Mouse (Mus musculus) heart, embryonic 15.5 days (tissue): ENCODE results near the gene Pcsk1n. TPM values are rescaled to one million over a fixed set of nuclear protein-coding genes. Genes with fewer than 3 reads are reported as not detected.
A peak's percentile ranks its signal among the peaks of the same experiment; 100 is the strongest.

Source experiments
- ATAC-seq: fragments of 200-750 bp; cut with Nextera tagmentation; replicated peaks from 2 replicates; pipeline ENCODE4 v1.8.0; 2017; ENCODE audit warnings: low read depth, moderate TSS enrichment; ENCODE audit not compliant: insufficient number of reproducible peaks, insufficient read depth, low FRiP score
- H3K27ac ChIP-seq: fragments of 300-500 bp; sonication (generic); 2 replicates; pipeline ENCODE4 v1.5.1; 2015; ENCODE audit warnings: mild to moderate bottlenecking, inconsistent platforms
- H3K27me3 ChIP-seq: fragments of 300-500 bp; sonication (generic); 2 replicates; pipeline ENCODE4 v1.6.1; 2015; ENCODE audit warnings: inconsistent platforms
- H3K36me3 ChIP-seq: fragments of 300-500 bp; sonication (generic); 2 replicates; pipeline ENCODE4 v1.6.1; 2015; ENCODE audit warnings: mild to moderate bottlenecking, inconsistent platforms
- H3K4me1 ChIP-seq: fragments of 300-500 bp; sonication (generic); replicated peaks from 2 replicates; pipeline ENCODE4 v1.6.1; 2015; ENCODE audit warnings: inconsistent platforms
- H3K4me2 ChIP-seq: fragments of 300-500 bp; sonication (generic); 2 replicates; pipeline ENCODE4 v1.6.1; 2015; ENCODE audit warnings: inconsistent platforms, mild to moderate bottlenecking, moderate library complexity
- H3K4me3 ChIP-seq: fragments of 300-500 bp; sonication (generic); 2 replicates; pipeline ENCODE4 v1.5.1; 2015; ENCODE audit warnings: mild to moderate bottlenecking, inconsistent platforms
- H3K9ac ChIP-seq: fragments of 300-500 bp; sonication (generic); 2 replicates; pipeline ENCODE4 v1.6.1; 2015; ENCODE audit warnings: mild to moderate bottlenecking, inconsistent platforms
- H3K9me3 ChIP-seq: fragments of 300-500 bp; sonication (generic); replicated peaks from 2 replicates; pipeline ENCODE4 v1.6.1; 2016; ENCODE audit warnings: inconsistent platforms
- WGBS: fragments of 180-500 bp; shearing (Covaris S2); methylation state at CpG from one replicate; pipeline ENCODE4 v1.1.7; 2015; ENCODE audit warnings: mixed read lengths; 5-methylcytosine and 5-hydroxymethylcytosine counted together
- polyA plus RNA-seq: library from polyadenylated mRNA; unstranded; fragments of >200 nt; fragmentation: Nextera tagmentation; extraction: Ambion mirVana; gene quantifications from 2 replicates; pipeline ENCODE4 v1.2.1, GENCODE M21; 2015

Pcsk1n gene
- polyA plus RNA-seq, 1 experiment from 2014 or later, result 0.39 TPM

DNA sequence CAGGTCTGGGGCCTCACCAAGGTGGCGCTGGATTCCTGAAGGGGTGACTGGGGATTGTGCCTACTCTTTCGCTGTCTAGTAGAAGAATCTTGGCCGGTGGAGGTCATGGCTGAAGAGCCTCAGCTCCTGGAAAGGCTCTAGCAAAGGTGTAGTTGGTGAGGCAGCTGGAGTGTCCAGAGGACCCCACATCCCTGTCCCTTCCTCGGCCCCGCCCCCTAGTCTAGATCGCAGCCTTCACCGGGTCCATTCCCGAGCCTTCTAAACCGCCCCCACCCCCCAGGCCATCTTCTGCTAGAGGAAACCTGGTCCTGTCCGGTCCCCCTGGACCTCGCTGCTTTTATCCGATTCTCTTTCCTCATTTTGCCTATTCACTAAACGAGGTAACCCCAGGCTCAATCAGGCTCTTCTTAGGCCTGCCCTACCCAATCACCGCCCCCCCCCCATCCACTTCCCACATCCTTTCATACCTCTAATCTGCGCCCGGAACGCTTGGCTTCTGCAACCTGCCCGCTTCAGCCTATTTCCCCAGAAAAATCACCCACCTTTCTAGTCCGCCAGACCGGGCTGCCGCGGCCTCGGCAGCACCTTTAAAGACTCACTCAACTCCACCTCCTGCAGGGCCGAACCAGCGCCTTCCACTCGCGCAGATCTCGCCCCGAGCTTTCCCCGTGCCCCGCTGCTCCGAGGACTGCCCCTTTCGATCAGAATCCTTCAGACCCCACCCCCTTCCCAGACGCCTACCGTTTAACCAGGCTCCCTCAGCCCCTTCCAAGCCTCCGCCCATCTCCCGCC, 27.7 kb downstream of the Pcsk1n start, which contains the start of gene Hdac6:
TSS of gene Hdac6 (minus strand) at position 782 of the 792 bp plus-strand sequence.
- H3K9ac ChIP-seq, result peak within 1 kb of the TSS; percentile 50
- no peaks in the 10 kb centered on the region for H3K36me3 ChIP-seq
- 12% methylated on average over 36 of the region's 37 CpGs for WGBS
- H3K27ac ChIP-seq, result peak within 1 kb of the TSS; percentile 71
- H3K4me1 ChIP-seq, result no peaks in the 10 kb centered on the region
- ATAC-seq, result peak; percentile 8; the same call in 1 of the 2 replicates
- peak within 1 kb of the TSS; percentile 65 for H3K4me2 ChIP-seq
- H3K27me3 ChIP-seq, result no peaks in the 10 kb centered on the region
- H3K4me3 ChIP-seq, result peak within 1 kb of the TSS; percentile 58
- H3K9me3 ChIP-seq, result no peaks in the 10 kb centered on the region

DNA sequence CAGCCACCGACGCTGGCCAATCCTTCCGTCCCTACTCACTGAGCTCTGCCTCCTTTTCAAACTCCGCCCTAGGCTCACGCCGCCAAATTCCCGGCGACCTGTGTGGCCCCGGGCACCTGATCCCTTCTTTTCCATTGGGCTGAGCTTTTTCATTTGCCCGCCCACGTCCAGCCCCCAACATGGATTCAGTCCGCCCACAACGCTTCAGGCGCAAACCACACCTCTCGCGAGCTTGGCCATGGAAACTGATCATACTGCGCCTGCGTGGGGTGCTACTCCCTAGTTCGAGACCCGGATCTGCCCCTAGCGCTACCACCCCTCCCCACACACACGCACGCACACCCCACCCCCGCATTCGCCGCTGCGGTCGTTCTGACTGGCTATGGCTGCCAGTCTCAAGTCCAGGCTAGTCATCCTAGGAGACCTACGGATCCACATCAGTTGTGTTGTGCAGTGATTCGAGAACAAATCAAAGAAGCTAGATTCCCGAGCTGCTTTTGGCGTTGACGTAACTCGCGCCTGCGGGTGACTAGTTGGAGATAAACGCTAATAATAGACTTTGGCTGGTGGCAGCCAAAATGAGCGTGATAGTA, 28.4 kb downstream of the Pcsk1n start:
- ATAC-seq, result peak; percentile 97
- peak overlapping the region; percentile 65 for H3K4me2 ChIP-seq
- H3K4me3 ChIP-seq, result peak overlapping the region; percentile 58
- peak overlapping the region; percentile 44; the same call in 1 of the 2 replicates for H3K9ac ChIP-seq
- no peaks in the 10 kb centered on the region for H3K4me1 ChIP-seq
- WGBS, result 13% methylated on average over 38 of the region's 38 CpGs
- no peaks in the 10 kb centered on the region for H3K9me3 ChIP-seq
- no peaks in the 10 kb centered on the region for H3K27me3 ChIP-seq
- peak overlapping the region; percentile 71 for H3K27ac ChIP-seq
- no peaks in the 10 kb centered on the region for H3K36me3 ChIP-seq

DNA sequence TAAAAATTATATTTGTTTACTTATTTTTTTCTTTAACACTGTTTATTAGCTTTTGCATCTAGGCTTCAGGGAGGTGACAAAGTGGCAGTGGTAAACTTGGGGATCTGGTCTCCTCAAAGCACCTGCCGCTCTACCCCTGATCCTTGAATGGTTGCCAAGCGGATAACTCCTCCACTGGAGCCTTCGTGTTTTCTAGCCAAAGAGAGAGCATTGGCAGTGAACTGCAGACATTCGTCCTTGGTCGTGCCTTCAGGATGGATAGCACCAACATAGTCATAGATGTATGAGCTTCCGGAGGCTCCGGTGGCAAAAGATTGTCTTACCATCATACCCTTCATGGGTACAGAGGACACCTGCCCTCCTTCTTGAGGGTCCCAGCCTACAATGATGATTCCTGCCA, 30.5 kb downstream of the Pcsk1n start:
- no peak for ATAC-seq
- Histone ChIP-seq H3K4me3 (no peak overlapping the region), H3K4me1 (no peaks in the 10 kb centered on the region), H3K4me2 (no peak overlapping the region), H3K36me3 (no peaks in the 10 kb centered on the region), H3K27me3 (no peaks in the 10 kb centered on the region), H3K9ac (no peak overlapping the region), H3K27ac (no peak overlapping the region), H3K9me3 (no peaks in the 10 kb centered on the region)
- 85% methylated on average over 7 of the region's 7 CpGs for whole genome bisulfite sequencing

DNA sequence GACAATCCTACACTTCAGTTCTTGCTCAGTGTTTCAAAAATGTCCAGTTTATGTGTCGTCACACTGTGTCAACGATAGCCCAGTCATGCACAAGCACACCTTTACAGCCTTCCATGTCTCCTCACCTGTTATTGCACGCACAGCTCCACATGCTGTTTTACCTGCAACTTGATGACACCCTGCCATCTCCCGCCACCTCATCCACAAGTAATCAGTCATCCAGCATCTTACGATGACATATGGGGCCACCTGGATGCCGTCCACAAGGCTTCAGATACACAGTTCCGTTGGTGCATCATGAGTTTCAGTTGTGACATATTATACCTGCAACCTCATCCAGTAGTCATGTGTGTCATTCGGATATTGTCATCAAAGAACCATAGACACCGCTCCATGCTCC, 39.2 kb downstream of the Pcsk1n start:
- Histone ChIP-seq H3K4me1 (no peaks in the 10 kb centered on the region), H3K27me3 (no peaks in the 10 kb centered on the region), H3K4me2 (no peak overlapping the region), H3K27ac (no peak overlapping the region), H3K9ac (no peak overlapping the region), H3K9me3 (no peaks in the 10 kb centered on the region), H3K36me3 (no peaks in the 10 kb centered on the region), H3K4me3 (no peak overlapping the region)
- no peak for ATAC-seq
- 87% methylated on average over 9 of the region's 9 CpGs for WGBS

DNA sequence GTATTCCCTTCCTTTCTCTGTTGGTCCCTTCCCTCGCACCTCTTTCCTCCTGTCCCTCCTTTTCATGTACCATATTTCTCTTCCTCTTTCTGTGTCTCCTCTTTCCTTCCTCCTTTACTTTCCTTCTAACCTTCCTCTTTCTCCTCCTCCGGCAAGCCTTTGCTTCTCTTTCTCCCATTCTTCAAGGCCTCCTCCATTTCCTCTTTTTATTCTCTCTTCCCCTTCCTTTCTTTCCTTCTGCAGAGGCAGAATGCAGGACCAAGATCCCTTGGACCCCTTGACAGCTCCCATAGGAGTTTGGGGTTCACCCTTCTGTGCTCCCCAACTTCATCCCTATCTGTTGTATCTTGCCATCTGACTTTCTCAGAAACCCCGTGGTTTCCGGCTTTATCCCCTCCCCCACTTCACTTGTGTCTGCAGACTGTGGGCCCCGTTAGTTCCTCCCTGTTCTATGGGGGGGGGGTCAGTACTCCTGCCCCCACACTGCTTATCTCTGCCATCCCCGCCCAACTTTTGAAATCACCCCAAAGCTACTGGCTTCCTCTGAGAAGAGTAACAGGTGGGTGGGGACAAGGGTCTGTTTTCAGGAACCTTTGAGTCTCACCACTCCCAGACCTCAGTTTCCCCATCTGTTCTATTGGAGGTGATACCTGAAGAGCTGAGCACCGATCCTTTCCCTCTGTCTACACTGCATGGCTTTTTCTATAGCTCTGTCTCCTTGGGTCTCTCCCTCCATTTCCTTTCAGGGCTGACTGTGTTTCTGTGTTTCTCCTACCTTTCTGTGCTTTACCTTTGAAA, 44.4 kb downstream of the Pcsk1n start:
- Histone ChIP-seq H3K27ac (no peak overlapping the region), H3K27me3 (no peaks in the 10 kb centered on the region), H3K4me2 (no peak overlapping the region), H3K4me3 (no peak overlapping the region), H3K9ac (no peak overlapping the region), H3K36me3 (no peaks in the 10 kb centered on the region), H3K4me1 (no peaks in the 10 kb centered on the region), H3K9me3 (no peaks in the 10 kb centered on the region)
- no peak for ATAC-seq
- 59% methylated on average over 7 of the region's 7 CpGs for WGBS

DNA sequence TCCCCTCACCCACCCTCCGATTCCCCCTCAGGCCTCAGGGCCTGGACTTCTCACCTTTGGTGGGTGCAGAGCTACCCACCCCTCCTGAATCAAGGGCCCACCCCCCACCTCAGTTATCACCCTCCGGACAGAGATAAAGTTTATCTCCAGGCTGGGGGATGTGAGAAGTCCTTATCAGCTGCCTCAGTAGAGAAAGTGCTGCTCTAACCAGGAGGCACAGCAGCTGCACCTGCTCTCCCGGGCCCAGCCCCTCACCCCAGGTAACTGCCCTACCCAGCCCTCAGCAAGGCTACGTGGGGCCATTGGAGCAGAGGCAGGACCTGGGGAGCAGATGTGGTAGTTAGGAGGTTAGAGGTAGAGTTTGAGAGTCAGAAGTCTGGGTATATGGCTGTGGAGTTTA, 46.5 kb downstream of the Pcsk1n start:
- no peak overlapping the region for H3K4me2 ChIP-seq
- H3K27me3 ChIP-seq, result no peaks in the 10 kb centered on the region
- H3K4me1 ChIP-seq, result no peaks in the 10 kb centered on the region
- no peak overlapping the region for H3K9ac ChIP-seq
- H3K36me3 ChIP-seq, result no peaks in the 10 kb centered on the region
- H3K4me3 ChIP-seq, result no peak overlapping the region
- no peaks in the 10 kb centered on the region for H3K9me3 ChIP-seq
- 30% methylated on average over 4 of the region's 4 CpGs for WGBS
- ATAC-seq, result no peak
- no peak overlapping the region for H3K27ac ChIP-seq

DNA sequence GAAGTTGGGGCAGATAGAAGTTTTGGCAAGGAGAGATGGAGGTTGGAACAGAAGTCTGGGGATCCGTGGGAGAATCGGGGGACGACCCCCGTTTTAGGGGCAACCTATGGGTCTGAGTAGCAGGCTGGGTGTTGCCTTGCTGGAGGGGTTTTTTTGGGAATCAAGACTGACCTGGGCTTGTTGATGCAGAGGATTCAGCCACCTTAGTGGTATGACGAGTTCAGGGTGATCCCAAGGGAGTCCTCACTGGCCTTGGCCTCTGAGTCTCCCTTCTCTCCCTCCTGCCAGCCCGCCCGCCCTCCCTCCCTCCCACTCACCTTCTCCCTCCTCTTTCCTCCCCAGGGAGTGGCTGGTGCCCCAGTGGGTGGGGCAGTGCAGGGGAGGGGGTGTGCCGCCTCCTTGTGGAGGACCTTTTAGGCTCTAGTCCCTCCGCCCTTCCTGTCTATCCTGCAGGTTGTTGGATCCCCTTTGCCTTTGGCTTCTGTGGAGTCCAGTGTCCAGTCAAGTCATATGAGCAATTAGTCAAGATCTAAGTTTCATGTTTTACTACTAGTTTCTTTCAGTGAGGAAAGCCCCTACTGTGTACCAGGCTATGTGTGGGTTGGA, 48.1 kb downstream of the Pcsk1n start:
- ATAC-seq, result no peak
- no peaks in the 10 kb centered on the region for H3K36me3 ChIP-seq
- 61% methylated on average over 8 of the region's 9 CpGs for WGBS
- no peak overlapping the region for H3K4me3 ChIP-seq
- H3K27ac ChIP-seq, result no peak overlapping the region
- no peak overlapping the region for H3K4me2 ChIP-seq
- H3K27me3 ChIP-seq, result no peaks in the 10 kb centered on the region
- H3K9me3 ChIP-seq, result no peaks in the 10 kb centered on the region
- H3K9ac ChIP-seq, result no peak overlapping the region
- H3K4me1 ChIP-seq, result no peaks in the 10 kb centered on the region

DNA sequence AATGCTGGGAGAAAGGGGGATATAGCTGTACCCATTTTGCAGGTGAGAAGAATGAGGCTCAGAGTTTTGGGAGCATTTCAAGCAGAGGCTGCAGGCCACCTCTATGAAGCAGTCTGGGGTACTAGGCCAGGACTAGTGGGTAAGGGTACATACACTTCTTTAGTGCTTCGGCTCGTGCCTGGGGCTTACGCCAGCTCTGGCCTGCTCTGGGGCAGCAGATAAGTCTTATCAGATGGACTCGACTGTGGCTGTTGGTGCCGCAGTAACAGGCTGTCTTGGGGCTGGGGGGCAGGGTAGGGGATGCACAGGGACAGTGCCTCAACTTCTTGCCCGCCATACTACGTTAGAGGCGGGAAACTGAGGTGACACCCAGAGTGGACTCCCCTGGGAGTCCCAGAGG, 48.6 kb downstream of the Pcsk1n start:
- Histone ChIP-seq H3K9ac (no peak overlapping the region), H3K36me3 (no peaks in the 10 kb centered on the region), H3K27me3 (no peaks in the 10 kb centered on the region), H3K4me1 (no peaks in the 10 kb centered on the region), H3K4me2 (no peak overlapping the region), H3K4me3 (no peak overlapping the region), H3K27ac (no peak overlapping the region), H3K9me3 (no peaks in the 10 kb centered on the region)
- WGBS, result 54% methylated on average over 8 of the region's 8 CpGs
- no peak for ATAC-seq

DNA sequence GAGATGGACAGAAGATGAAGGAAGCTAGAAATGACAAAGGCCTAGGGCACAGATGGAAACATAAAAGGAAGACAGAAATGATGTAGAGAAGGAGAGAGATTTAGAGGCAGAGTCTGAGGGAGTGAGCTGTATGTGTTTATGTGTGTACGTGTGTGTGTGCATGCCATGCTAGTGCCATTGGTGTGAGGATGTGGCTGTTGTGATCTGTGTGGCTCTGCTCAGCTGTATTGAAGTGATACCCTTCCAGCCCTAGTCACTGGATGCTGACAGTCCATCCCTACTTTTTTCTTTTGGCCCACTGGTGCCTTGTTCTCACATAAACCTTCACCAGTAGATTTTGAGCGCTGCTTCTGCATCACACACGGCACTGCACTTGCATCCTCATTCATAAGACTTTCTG, 49.3 kb downstream of the Pcsk1n start:
- Histone ChIP-seq H3K27ac (no peak overlapping the region), H3K9ac (no peak overlapping the region), H3K4me1 (no peaks in the 10 kb centered on the region), H3K4me3 (no peak overlapping the region), H3K9me3 (no peaks in the 10 kb centered on the region), H3K36me3 (no peaks in the 10 kb centered on the region), H3K27me3 (no peaks in the 10 kb centered on the region), H3K4me2 (no peak overlapping the region)
- no peak for ATAC-seq
- 69% methylated on average over 3 of the region's 3 CpGs for WGBS

DNA sequence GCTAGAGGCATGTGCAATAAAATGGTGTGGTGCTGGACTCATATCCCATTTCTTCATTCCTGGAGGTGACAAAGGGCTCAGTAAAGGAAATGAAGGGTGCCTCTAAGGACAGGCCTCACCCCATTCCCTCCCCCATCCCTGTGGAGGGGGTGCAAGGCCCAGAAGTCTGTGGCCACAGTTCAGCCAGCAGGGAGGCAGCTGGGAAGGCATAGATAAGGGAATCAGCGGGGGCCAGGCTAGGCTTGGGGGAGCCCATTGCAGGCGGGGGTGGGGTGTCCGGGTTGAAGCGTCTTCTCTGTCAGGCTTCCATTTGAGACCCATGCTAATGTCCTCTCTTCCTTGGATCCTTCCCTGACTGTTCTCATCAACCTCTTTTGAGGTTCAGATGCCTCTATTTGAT, 51.7 kb downstream of the Pcsk1n start:
- no peaks in the 10 kb centered on the region for H3K27me3 ChIP-seq
- WGBS, result 44% methylated on average over 4 of the region's 4 CpGs

More for the DNA sequence above, 51.7 kb downstream of the Pcsk1n start:
- ATAC-seq, result no peak
- Histone ChIP-seq H3K4me2 (no peak overlapping the region), H3K36me3 (no peaks in the 10 kb centered on the region), H3K27ac (no peak overlapping the region), H3K9me3 (no peaks in the 10 kb centered on the region), H3K4me1 (no peaks in the 10 kb centered on the region), H3K9ac (no peak overlapping the region), H3K4me3 (no peak overlapping the region)
